Mouse (Mus musculus): ENCODE measurements at regions not wholly inside any gene's neighbourhood (a gene's known extent, or its start where the extent isn't known, plus 50 kb on each side); places are given as distances from the start of the nearest gene placed in this dataset.

DNA sequence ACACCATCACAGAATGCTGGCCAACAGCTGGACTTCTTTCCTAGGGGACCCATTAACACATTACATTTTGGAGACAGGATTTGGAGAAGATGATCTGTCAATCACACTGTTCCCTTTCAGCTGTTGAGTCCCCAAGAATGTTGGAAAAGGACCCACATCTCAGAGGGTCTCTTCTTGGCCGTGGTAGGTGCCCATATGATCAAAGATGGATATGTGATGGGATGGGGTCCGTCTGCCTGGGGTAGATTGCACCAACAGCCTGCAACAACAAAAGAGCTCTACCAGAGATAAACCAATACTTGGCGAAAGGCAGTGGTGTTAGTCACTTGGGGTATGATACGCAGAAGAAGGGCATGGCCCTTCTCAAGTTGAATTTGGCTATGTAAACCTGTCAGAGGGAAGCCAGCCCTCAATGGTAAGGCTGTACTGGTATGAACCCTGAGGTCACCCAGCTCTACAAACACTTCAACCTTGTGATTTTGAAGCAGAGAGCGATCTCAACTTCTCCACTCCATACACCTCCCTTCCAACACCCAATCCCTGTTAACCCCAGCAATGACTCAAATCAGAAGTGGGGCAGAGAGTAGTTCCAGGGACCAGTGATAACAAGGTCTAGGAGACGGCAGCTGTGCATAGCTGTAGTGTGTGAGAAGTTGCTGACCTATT lies 97.6 kb downstream of the Snx19 start:
- Histone ChIP-seq H3K4me2 (no peak overlapping the region), H3K36me3 (no peaks in the 10 kb centered on the region), H3K9me3 (no peaks in the 10 kb centered on the region), H3K4me1 (no peaks in the 10 kb centered on the region), H3K27ac (no peak overlapping the region), H3K9ac (no peak overlapping the region), H3K27me3 (no peaks in the 10 kb centered on the region), H3K4me3 (no peak overlapping the region)
- ATAC-seq (ENCODE audit: borderline replicate concordance, extremely low read depth, low FRiP score, low TSS enrichment) = no peak
- WGBS = 62% methylated on average over 6 of the region's 6 CpGs

DNA sequence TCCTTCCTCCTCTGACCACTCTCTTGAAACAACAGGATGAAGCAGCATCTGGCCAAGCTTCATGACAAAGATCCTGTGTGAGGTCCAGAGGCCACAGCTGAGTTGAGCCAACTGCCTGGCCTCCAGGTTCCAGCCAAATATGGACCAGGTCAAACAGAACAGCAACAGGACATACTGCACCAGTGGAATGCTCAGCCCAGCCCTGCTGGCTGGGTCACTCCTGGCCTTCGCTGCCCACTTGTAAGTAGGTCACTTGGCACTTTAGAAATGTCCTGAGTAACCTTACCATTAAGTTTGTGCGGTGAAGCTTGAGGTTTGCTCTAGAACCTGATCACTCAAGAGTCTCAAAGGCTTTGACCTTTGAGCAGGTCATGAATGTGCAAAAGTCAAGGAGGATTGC lies 96.9 kb downstream of the Snx19 start:
- Histone ChIP-seq H3K4me2 (no peak overlapping the region), H3K27me3 (no peaks in the 10 kb centered on the region), H3K4me3 (no peak overlapping the region), H3K27ac (no peak overlapping the region), H3K4me1 (no peaks in the 10 kb centered on the region), H3K9ac (no peak overlapping the region), H3K9me3 (no peaks in the 10 kb centered on the region), H3K36me3 (no peaks in the 10 kb centered on the region)
- no peak for ATAC-seq (ENCODE audit: borderline replicate concordance, extremely low read depth, low FRiP score, low TSS enrichment)
- WGBS = 77% methylated on average over 2 of the region's 2 CpGs

DNA sequence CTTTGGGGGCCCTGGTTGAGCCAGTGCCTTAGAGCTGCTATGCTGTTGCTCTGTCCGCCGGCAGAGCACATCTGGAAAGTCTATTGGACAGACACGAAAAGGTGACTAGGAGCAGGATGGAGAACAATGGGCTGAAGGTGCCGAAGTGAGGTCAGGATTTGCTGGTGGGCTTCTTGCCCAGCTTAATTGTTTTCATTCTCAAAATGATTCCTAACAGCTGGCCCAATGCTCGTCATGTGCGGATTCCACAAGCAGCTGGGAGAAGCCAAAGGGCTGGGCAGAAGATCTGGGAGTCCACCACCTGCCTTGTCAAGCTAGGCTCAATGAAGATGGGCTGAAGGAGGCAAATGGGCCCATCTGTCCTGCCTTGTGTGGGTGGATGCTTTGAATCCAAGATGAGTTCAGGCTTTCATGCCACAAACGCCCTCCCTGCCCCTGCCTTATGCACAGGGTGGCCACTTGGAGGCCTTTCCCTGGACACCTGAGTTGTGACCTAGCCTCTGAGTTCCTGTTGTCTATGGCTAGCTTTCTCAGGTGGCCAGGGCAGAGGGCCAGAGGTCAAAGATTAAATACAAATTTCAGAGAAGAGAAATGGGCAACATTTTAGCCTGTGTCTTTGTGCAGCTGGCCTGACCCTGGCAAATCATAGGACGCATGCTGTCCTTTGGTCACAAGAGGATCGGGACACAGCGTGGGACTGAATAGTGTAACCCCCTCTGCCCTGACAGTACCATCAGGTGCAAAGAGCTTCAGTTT lies 95.9 kb downstream of the Snx19 start:
- WGBS = 78% methylated on average over 10 of the region's 10 CpGs
- no peak overlapping the region for H3K27ac ChIP-seq

DNA sequence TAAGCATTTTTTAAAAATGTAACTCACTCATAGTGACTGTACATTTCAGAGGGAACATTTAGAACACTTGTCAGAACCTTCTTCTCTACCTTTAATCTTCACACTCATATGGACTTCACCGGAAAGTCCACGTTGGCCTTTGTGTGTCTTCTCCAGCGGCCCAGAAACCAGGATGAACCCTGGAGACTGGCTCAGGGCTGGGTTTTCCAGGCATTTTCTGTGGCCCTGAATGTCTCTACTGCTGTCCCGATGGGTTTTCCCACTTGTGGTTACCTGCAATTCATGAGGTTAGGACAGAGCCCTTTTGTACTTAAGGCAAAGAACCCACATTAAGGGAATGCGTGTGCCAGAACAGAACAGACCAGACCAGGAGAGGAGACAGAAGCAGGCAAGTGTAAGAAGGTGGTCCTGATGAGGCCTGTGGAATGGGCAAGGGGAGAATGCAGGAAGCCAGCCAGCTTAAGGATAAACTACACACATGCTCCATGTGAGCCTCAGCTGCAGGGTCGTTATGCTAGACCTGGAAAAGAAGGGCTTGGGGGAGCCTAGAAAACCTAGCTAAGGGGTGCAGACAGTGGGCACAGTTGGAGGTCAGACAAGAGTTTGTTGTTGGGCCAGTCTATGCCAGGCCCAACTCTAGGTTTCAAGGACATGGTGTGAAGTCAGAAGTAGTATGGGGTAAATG lies 94.8 kb downstream of the Snx19 start:
- Histone ChIP-seq H3K9me3 (no peaks in the 10 kb centered on the region), H3K9ac (no peak overlapping the region), H3K36me3 (no peaks in the 10 kb centered on the region), H3K4me2 (no peak overlapping the region), H3K4me3 (no peak overlapping the region), H3K27me3 (no peaks in the 10 kb centered on the region), H3K27ac (no peak overlapping the region), H3K4me1 (no peaks in the 10 kb centered on the region)
- 89% methylated on average over 6 of the region's 6 CpGs for WGBS
- ATAC-seq (ENCODE audit: borderline replicate concordance, extremely low read depth, low FRiP score, low TSS enrichment) = no peak

More for the DNA sequence above, 95.9 kb downstream of the Snx19 start:
- no peak overlapping the region for H3K4me3 ChIP-seq
- H3K27me3 ChIP-seq = no peaks in the 10 kb centered on the region
- H3K9ac ChIP-seq = no peak overlapping the region
- H3K4me2 ChIP-seq = no peak overlapping the region
- no peaks in the 10 kb centered on the region for H3K9me3 ChIP-seq
- no peak for ATAC-seq (ENCODE audit: borderline replicate concordance, extremely low read depth, low FRiP score, low TSS enrichment)
- H3K4me1 ChIP-seq = no peaks in the 10 kb centered on the region
- no peaks in the 10 kb centered on the region for H3K36me3 ChIP-seq

DNA sequence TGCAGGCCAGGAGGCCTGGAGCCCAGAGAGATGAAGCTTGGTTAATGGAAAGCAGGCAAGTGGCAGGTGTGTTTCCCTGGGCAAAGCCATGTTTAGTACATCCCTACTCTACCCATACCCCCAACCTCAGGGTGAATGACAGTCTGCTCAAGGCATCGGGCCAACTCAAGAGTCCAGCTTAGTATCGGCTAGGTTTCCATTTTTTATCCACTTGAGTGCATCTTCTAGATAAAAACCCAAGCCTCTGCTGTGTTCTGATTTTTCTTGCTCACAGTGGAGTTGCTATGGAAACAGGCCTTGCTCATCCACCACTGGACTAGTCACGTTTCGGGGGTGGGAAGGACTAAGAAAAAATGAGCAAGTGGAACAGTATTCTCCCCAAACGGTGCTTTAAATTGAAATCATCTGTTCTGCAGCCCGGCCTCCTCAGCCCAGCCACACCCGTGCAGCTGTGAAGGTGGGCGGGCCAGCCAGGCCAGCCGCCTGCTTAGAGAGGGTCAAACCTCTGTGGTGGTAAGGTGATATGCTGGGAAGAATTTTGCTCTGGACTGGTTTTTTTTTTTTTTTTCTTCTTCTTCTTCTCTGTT lies 94.0 kb downstream of the Snx19 start:
- Histone ChIP-seq H3K9me3 (no peaks in the 10 kb centered on the region), H3K27ac (no peak overlapping the region), H3K4me2 (no peak overlapping the region), H3K4me1 (no peaks in the 10 kb centered on the region), H3K36me3 (no peaks in the 10 kb centered on the region), H3K27me3 (no peaks in the 10 kb centered on the region), H3K4me3 (no peak overlapping the region), H3K9ac (no peak overlapping the region)
- ATAC-seq (ENCODE audit: borderline replicate concordance, extremely low read depth, low FRiP score, low TSS enrichment) = no peak
- WGBS = 38% methylated on average over 9 of the region's 9 CpGs

DNA sequence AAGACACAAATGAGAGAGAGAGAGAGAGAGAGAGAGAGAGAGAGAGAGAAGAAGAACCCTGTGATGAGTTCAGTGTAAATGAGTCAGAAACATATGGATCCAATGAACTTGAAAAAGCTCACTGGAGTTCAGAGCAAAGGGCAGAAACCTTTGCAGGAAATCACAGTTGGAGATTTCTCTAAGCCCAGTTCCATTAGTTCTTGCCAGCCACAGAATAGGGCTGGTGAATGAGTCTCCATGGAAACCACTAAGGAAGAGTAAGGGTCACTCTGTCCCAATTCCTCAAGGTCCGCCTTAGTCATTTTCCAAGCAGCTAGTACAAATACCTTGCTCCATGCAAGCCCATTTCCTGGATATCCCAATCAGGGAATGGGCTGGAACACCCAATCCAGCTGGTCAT lies 93.2 kb downstream of the Snx19 start:
- Histone ChIP-seq H3K36me3 (no peaks in the 10 kb centered on the region), H3K4me3 (no peak overlapping the region), H3K4me2 (no peak overlapping the region), H3K4me1 (no peaks in the 10 kb centered on the region), H3K27ac (no peak overlapping the region), H3K9me3 (no peaks in the 10 kb centered on the region), H3K9ac (no peak overlapping the region), H3K27me3 (no peaks in the 10 kb centered on the region)
- 71% methylated on average over 1 of the region's 1 CpGs for WGBS
- ATAC-seq (ENCODE audit: borderline replicate concordance, extremely low read depth, low FRiP score, low TSS enrichment) = no peak

DNA sequence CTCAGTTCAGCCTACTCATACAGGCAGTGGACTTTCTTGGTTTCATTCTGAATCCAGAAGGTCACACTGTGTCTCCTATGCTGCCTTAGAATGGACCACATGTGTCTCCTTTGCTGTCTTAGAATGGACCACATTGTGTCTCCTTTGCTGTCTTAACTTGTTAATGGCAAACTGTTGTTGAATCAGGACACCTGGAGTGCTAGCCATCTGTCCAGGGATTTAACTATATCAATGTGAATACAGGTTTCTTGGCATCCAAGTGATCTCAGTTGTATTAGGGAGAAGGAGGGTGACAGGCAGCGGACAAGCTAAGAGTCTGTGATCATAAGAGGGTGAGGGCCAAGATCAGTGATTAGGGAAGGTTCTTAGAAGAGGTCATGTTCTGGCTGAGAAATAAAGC lies 92.3 kb downstream of the Snx19 start:
- Histone ChIP-seq H3K9ac (no peak overlapping the region), H3K4me3 (no peak overlapping the region), H3K9me3 (no peaks in the 10 kb centered on the region), H3K4me1 (no peaks in the 10 kb centered on the region), H3K27me3 (no peaks in the 10 kb centered on the region), H3K4me2 (no peak overlapping the region), H3K36me3 (no peaks in the 10 kb centered on the region), H3K27ac (no peak overlapping the region)
- 83% methylated on average over 1 of the region's 1 CpGs for WGBS
- no peak for ATAC-seq (ENCODE audit: borderline replicate concordance, extremely low read depth, low FRiP score, low TSS enrichment)

Data from lung, embryonic 15.5 days (tissue).